Mouse (Mus musculus): ENCODE results near the gene Rin2. TPM values are rescaled to one million over a fixed set of nuclear protein-coding genes. Genes with fewer than 3 reads are reported as not detected.

Rin2 gene
- polyA plus RNA-seq, 1 experiment from 2014 or later = 11.9 TPM

DNA sequence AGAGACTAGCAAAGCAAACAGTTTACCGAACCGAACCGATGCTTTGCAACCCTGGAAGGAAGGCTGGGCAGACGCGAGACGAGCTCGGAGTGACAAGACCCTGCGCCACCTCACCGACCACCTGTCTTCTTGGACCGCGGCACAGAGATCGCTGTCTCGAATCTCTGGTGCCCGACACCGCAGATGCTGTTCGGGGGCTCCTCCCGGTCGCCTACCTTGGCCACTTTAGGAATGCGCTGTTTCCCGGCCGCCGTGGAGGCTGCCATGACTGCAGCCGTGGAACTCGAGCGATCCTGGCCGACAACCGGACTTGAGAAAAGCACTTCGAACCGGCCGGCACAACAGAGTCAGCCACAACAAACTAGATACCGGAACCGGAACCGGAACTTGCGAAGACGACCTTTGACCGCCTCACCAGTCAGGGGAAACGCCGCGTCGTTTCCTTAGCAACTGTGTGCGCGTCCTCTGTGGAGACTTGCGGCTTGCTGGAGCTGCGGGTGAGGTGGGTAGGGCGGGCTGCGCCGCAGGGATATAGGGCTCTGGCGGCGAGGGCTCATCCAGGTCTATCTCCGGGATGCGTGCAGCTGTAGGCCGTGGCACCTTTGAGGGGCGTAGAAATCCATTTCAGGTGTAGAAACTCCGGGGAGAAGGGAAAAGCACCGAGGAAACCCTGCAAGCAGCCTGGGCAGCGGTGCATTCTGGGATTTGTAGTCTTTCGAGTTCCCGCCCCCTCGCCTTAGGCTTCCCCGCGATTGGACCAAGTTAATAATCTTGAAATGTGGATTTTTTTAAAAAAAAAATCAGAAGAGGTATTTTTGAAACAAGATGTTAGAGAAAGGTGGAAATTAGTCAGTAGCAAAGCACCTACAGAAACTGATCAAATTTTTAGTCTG is 259.6 kb downstream of the Rin2 start, which contains the start of the genes Cfap61 and Crnkl1:
TSS of gene Cfap61 (plus strand) at position 446 of the 893 bp plus-strand sequence.
TSS of gene Crnkl1 (minus strand) at position 676 of the 893 bp plus-strand sequence.
- H3K27me3 ChIP-seq (replicated peaks; ENCODE audit: control insufficient read depth, insufficient read depth, low read length) = no peaks in the 10 kb centered on the region
- peak within 1 kb of the TSS; percentile 79 for H3K4me2 ChIP-seq (replicated peaks; ENCODE audit: low read depth)
- H3K36me3 ChIP-seq (ENCODE audit: control insufficient read depth, insufficient read depth) = peaks cover 20% of the 10 kb centered on the region
- H3K9ac ChIP-seq (ENCODE audit: low read depth, low read length) = peak within 1 kb of the TSS; percentile 77
- peak within 1 kb of the TSS; percentile 81 for H3K4me3 ChIP-seq (ENCODE audit: low read depth, low read length)
- ATAC-seq = peak; percentile 99
- H3K4me1 ChIP-seq (replicated peaks; ENCODE audit: control insufficient read depth, insufficient read depth, low read length) = 0 out of 2 replicates have a peak, but pooled peaks cover 5% of the 10 kb centered on the region
- TF ChIP-seq CTCF (IDR thresholded peaks at IDR 0.05; ENCODE audit: low read depth) = no peak
- under 1% methylated on average over 61 of the region's 61 CpGs for WGBS
- H3K9me3 ChIP-seq (ENCODE audit: control insufficient read depth) = no peaks in the 10 kb centered on the region
- peak within 1 kb of the TSS; percentile 51; the same call in 1 of the 2 replicates for H3K27ac ChIP-seq (ENCODE audit: low read depth, low read length)

DNA sequence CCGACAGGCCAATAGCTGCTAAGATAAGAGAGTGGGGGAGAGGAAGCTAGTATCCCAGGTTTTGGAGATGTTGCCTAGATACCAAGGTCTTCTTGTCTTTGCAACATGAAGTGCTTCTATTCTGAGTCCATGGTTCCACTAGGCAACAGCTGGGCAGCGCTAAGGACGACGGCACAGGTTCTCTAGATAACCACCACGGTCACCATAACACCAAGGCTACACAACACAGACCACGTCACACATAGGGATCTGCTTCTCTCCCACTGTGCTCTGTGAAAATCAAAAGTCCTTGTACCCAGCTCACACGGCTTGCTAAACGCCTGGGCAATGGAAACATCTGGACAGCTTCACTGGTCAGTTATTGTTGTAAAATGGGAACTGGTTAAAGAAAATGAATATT is 262.0 kb downstream of the Rin2 start:
- peaks cover 3% of the 10 kb centered on the region; the same call in 1 of the 2 replicates for H3K36me3 ChIP-seq (ENCODE audit: control insufficient read depth, insufficient read depth)
- H3K4me2 ChIP-seq (replicated peaks; ENCODE audit: low read depth) = no peak overlapping the region
- H3K9ac ChIP-seq (ENCODE audit: low read depth, low read length) = no peak overlapping the region
- 0 out of 2 replicates have a peak, but pooled peaks cover 5% of the 10 kb centered on the region for H3K4me1 ChIP-seq (replicated peaks; ENCODE audit: control insufficient read depth, insufficient read depth, low read length)
- TF ChIP-seq CTCF (IDR thresholded peaks at IDR 0.05; ENCODE audit: low read depth) = no peak
- H3K9me3 ChIP-seq (ENCODE audit: control insufficient read depth) = no peaks in the 10 kb centered on the region
- H3K4me3 ChIP-seq (ENCODE audit: low read depth, low read length) = no peak overlapping the region
- H3K27me3 ChIP-seq (replicated peaks; ENCODE audit: control insufficient read depth, insufficient read depth, low read length) = no peaks in the 10 kb centered on the region
- no peak overlapping the region for H3K27ac ChIP-seq (ENCODE audit: low read depth, low read length)
- ATAC-seq = no peak
- 77% methylated on average over 8 of the region's 8 CpGs for WGBS

Small RNAs within 50 kb of the gene (microRNA-seq; reads per million reads assigned to microRNA genes)
- gene Gm25026 = not detected

Other genes starting within 250 kb of the Rin2 start
- gene Naa20, start 226.9 kb downstream of the Rin2 start, polyA plus RNA-seq (2015; fragmentation: Nextera tagmentation; extraction: Ambion mirVana) = 100 and 106 TPM in 2 replicates

Measured in intestine, postnatal 0 days (tissue).